Mouse (Mus musculus) embryonic facial prominence, embryonic 13.5 days (tissue): ENCODE data around the gene Cyb561d2. TPM values are rescaled to one million over a fixed set of nuclear protein-coding genes. Genes with fewer than 3 reads are reported as not detected.

Experiments used
- ATAC-seq: fragments of 200-750 bp; cut with Nextera tagmentation; 2 replicates; pipeline ENCODE4 v1.8.0; 2017; ENCODE audit warnings: low read depth; ENCODE audit not compliant: insufficient number of reproducible peaks, insufficient read depth, low FRiP score, low TSS enrichment
- H3K27ac ChIP-seq: fragments of 300-500 bp; sonication (generic); 2 replicates; pipeline ENCODE4 v1.5.1; 2015; ENCODE audit warnings: moderate library complexity, mild to moderate bottlenecking, inconsistent platforms
- H3K27me3 ChIP-seq: fragments of 300-500 bp; sonication (generic); 2 replicates; pipeline ENCODE4 v1.6.1; 2015; ENCODE audit warnings: mild to moderate bottlenecking, inconsistent platforms
- H3K36me3 ChIP-seq: fragments of 300-500 bp; sonication (generic); 2 replicates; pipeline ENCODE4 v1.6.1; 2015; ENCODE audit warnings: mild to moderate bottlenecking, inconsistent platforms
- H3K4me1 ChIP-seq: fragments of 300-500 bp; sonication (generic); 2 replicates; pipeline ENCODE4 v1.6.1; 2015; ENCODE audit warnings: inconsistent platforms
- H3K4me2 ChIP-seq: fragments of 300-500 bp; sonication (generic); 2 replicates; pipeline ENCODE4 v1.6.1; 2015; ENCODE audit warnings: moderate library complexity, mild to moderate bottlenecking, inconsistent platforms
- H3K4me3 ChIP-seq: fragments of 300-500 bp; sonication (generic); 2 replicates; pipeline ENCODE4 v1.5.1; 2015; ENCODE audit warnings: mild to moderate bottlenecking, inconsistent platforms
- H3K9ac ChIP-seq: fragments of 300-500 bp; sonication (generic); 2 replicates; pipeline ENCODE4 v1.6.1; 2015; ENCODE audit warnings: mild to moderate bottlenecking, inconsistent platforms
- H3K9me3 ChIP-seq: fragments of 300-500 bp; sonication (generic); 2 replicates; pipeline ENCODE4 v1.6.1; 2016; ENCODE audit warnings: inconsistent platforms
- WGBS: fragments of 180-500 bp; shearing (Covaris S2); methylation state at CpG from one replicate; pipeline ENCODE4 v1.1.7; 2015; ENCODE audit warnings: mixed read lengths; 5-methylcytosine and 5-hydroxymethylcytosine counted together
- polyA plus RNA-seq: library from polyadenylated mRNA; unstranded; fragments of >200 nt; fragmentation: Nextera tagmentation; extraction: Ambion mirVana; gene quantifications from 2 replicates; pipeline ENCODE4 v1.2.1, GENCODE M21; 2015

Cyb561d2 gene
- polyA plus RNA-seq, 1 experiment from 2014 or later = 26.1 TPM

DNA sequence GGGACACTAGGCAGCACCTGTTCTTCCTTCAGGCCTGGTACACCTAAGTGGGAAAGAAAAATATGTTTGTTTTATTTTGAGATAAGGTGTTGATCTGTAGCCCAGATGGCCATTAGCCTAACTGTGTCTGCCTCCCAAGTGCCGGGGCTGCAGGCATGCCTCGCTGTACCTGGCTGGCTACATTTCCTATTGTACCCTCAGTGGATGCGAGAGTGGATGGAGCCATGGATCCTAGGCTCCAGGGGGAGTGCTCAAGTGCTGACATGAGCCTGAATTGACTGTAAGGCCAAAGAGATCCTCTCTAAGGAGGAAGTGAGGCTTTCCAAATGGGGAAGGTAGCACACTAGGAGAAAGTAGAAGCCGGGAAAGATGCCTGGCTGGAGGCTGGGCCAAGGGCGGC lies 6.0 kb upstream of the Cyb561d2 start:
- no peak for ATAC-seq
- H3K4me2 ChIP-seq = peak overlapping the region; percentile 56; the same call in 1 of the 2 replicates
- no peak overlapping the region for H3K4me3 ChIP-seq
- 0 out of 2 replicates have a peak, but pooled peaks cover 7% of the 10 kb centered on the region for H3K27me3 ChIP-seq
- no peak overlapping the region for H3K27ac ChIP-seq
- no peak overlapping the region for H3K9ac ChIP-seq
- H3K4me1 ChIP-seq = peaks cover 55% of the 10 kb centered on the region
- 78% methylated on average over 5 of the region's 5 CpGs for WGBS
- no peaks in the 10 kb centered on the region for H3K9me3 ChIP-seq
- H3K36me3 ChIP-seq = peaks cover 21% of the 10 kb centered on the region

DNA sequence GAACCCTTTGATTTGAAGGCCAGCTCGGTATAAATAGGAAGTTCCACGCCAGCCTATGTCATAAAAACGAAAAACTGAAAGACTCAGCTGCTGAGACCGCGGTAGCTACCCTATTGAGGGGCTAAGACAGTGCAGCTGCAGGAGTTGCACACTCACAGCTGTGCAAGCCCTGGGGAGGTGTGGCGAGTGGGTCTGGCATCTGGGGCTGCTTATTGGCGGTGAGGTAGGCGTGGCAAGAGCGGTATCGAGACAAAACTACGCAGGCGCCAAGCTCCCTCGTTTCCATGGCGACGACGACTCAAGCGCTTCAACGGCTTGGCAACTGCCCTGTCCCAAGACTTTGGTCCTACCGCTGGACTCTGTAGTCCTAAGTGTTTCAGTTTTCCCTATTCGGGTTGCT lies 5.0 kb upstream of the Cyb561d2 start, which contains the start of gene Zmynd10:
Gene Zmynd10, plus strand, starts transcription at position 273 of the 400 bp plus-strand sequence.
- peak within 1 kb of the TSS; percentile 26 for H3K4me3 ChIP-seq
- H3K4me1 ChIP-seq = peaks cover 53% of the 10 kb centered on the region

DNA sequence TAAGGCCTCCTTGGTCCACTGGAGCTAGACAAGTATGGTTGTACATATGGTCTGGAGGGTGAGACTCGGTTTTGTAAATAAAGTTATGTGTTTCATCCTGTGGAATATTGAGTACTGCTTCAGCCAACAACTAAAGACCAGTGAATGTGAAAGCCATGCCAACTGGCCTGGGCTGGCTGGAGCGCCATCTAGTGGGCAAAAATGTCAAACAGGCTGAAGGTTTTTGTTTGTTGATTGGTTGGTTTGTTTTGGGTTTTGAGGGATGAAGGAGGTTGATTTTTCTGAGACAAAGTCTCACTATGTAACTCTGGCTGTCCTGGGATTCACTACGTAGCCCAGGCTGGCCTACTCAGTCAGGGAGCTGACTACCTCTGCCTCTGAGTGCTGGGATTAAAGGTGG lies 3.6 kb upstream of the Cyb561d2 start:
- no peak overlapping the region for H3K9ac ChIP-seq
- no peak for ATAC-seq
- no peak overlapping the region for H3K4me2 ChIP-seq
- no peaks in the 10 kb centered on the region for H3K9me3 ChIP-seq
- no peak overlapping the region for H3K27ac ChIP-seq
- peaks cover 21% of the 10 kb centered on the region for H3K36me3 ChIP-seq
- WGBS = 9% methylated on average over 3 of the region's 3 CpGs
- H3K27me3 ChIP-seq = 0 out of 2 replicates have a peak, but pooled peaks cover 5% of the 10 kb centered on the region
- peaks cover 48% of the 10 kb centered on the region for H3K4me1 ChIP-seq
- H3K4me3 ChIP-seq = no peak overlapping the region

More for the DNA sequence above, 5.0 kb upstream of the Cyb561d2 start, which contains the start of gene Zmynd10:
- Histone ChIP-seq H3K9me3 (no peaks in the 10 kb centered on the region), H3K27me3 (0 out of 2 replicates have a peak, but pooled peaks cover 7% of the 10 kb centered on the region), H3K36me3 (peaks cover 21% of the 10 kb centered on the region), H3K27ac (peak within 1 kb of the TSS; percentile 69), H3K4me2 (peak within 1 kb of the TSS; percentile 56), H3K9ac (peak within 1 kb of the TSS; percentile 54)
- WGBS = 3% methylated on average over 20 of the region's 20 CpGs
- peak; percentile 66 for ATAC-seq

DNA sequence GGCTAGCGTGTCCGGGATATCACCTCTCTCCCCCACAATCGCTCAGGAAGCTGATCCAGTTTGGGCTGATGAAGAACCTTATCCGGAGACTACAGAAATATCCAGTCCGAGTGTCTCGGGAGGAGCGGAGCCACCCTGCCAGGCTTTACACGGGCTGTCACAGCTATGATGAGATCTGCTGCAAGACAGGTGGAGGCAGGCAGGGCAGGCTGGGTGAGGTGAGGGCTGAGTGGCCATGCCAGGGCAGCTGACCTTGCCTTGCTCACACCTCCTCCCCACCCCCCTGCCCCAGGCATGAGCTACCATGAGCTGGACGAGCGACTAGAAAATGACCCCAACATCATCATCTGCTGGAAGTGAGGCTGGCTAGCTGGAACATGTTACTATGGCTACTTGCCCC lies 3.2 kb upstream of the Cyb561d2 start:
- ATAC-seq = no peak
- WGBS = 84% methylated on average over 10 of the region's 10 CpGs
- 0 out of 2 replicates have a peak, but pooled peaks cover under 1% of the 10 kb centered on the region for H3K27me3 ChIP-seq
- peaks cover 21% of the 10 kb centered on the region for H3K36me3 ChIP-seq
- H3K9me3 ChIP-seq = no peaks in the 10 kb centered on the region
- H3K4me3 ChIP-seq = no peak overlapping the region
- H3K4me2 ChIP-seq = no peak overlapping the region
- H3K27ac ChIP-seq = no peak overlapping the region
- 0 out of 2 replicates have a peak overlapping the region, but pooled peaks have one; percentile 8 for H3K9ac ChIP-seq
- H3K4me1 ChIP-seq = peaks cover 46% of the 10 kb centered on the region

DNA sequence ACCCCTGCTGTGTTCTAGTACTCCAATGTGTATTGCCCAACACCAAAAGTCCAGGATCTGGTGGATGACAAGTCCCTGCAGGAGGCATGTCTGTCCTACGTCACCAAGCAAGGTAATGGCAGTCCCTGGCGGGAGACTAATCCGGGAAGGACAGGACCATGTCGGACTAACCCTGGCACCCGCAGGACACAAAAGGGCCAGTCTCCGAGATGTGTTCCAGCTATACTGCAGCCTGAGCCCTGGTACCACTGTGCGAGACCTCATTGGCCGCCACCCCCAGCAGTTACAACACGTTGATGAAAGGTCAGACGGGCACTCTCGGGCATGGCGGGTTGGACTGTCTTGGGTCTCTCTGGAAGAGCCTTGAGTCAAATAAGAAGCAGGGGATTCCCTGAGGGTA lies 2.7 kb upstream of the Cyb561d2 start:
- no peak overlapping the region for H3K27ac ChIP-seq
- H3K36me3 ChIP-seq = peaks cover 26% of the 10 kb centered on the region
- H3K4me3 ChIP-seq = no peak overlapping the region
- WGBS = 92% methylated on average over 12 of the region's 12 CpGs
- H3K27me3 ChIP-seq = no peaks in the 10 kb centered on the region
- peaks cover 46% of the 10 kb centered on the region for H3K4me1 ChIP-seq
- H3K9ac ChIP-seq = no peak overlapping the region
- ATAC-seq = no peak
- H3K9me3 ChIP-seq = no peaks in the 10 kb centered on the region
- H3K4me2 ChIP-seq = no peak overlapping the region

DNA sequence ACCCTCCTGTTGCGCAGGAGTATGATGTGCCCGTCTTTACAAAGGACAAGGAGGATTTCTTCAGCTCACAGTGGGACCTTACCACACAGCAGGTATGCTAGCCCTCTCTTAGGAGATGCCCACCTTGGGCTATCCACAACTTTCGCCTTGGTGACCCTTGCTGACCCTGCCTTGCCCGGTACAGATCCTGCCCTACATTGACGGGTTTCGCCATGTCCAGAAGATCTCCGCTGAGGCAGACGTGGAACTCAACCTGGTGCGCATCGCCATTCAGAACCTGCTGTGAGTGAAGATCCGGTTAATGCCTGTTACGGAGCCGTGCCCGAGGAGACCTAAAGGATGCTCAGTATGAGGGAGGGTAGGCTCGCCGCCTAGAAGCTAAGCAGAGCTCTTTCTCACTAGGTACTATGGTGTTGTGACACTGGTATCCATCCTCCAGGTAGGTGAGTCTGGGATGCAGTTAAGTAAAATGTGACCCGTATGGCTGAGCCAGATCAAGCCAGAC lies 2.3 kb upstream of the Cyb561d2 start:
- no peak overlapping the region for H3K27ac ChIP-seq
- no peak overlapping the region for H3K4me2 ChIP-seq
- no peak overlapping the region for H3K4me3 ChIP-seq
- peaks cover 46% of the 10 kb centered on the region for H3K4me1 ChIP-seq
- no peak overlapping the region for H3K9ac ChIP-seq
- WGBS = 95% methylated on average over 17 of the region's 17 CpGs
- peaks cover 31% of the 10 kb centered on the region for H3K36me3 ChIP-seq
- ATAC-seq = no peak
- H3K9me3 ChIP-seq = no peaks in the 10 kb centered on the region
- H3K27me3 ChIP-seq = no peaks in the 10 kb centered on the region

DNA sequence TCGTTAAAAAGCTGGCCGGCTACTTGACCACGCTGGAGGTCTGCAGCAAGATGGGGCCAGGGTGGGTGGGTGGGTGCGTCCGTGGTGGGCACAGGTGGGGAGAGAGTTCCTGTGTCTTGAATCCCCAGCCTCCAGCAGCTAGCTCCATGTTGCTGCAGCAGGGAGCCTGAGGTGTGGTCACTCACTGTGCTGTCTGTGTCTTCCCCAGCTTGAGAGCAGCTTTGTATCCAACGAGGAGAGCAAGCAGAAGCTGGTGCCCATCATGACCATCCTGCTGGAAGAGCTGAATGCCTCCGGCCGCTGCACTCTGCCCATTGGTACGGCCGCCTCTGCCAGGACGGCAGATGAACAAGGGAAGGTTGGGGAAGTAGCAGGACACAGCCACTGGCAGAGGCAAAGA lies 1.3 kb upstream of the Cyb561d2 start:
- Histone ChIP-seq H3K9me3 (no peaks in the 10 kb centered on the region), H3K27me3 (no peaks in the 10 kb centered on the region), H3K36me3 (peaks cover 40% of the 10 kb centered on the region), H3K27ac (no peak overlapping the region), H3K9ac (no peak overlapping the region), H3K4me3 (0 out of 2 replicates have a peak overlapping the region, but pooled peaks have one; percentile 69), H3K4me2 (peak overlapping the region; percentile 79), H3K4me1 (peaks cover 46% of the 10 kb centered on the region)
- no peak for ATAC-seq
- WGBS = 86% methylated on average over 11 of the region's 11 CpGs

DNA sequence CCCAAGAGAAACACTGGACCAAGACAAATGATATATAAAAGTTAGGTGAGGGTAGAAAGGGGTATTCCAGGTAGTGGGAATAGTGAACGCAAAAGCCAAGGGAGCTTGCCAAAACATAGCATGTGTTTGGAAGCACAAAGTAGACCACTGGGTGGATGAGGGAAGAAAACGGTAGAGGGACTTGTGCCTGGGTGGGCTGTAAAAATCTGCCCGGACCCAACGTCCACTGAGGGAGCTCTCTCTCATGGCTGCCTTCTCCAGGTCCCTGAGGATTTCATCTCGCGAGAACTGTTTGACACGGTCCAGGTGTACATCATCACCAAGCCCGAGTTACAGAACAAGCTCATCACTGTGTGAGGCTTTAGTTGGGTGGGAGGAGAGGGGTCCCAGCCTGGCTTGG lies 728 bp upstream of the Cyb561d2 start:
- H3K4me3 ChIP-seq = peak overlapping the region; percentile 69
- H3K4me2 ChIP-seq = peak overlapping the region; percentile 79
- H3K27me3 ChIP-seq = no peaks in the 10 kb centered on the region
- no peak for ATAC-seq
- H3K9ac ChIP-seq = peak overlapping the region; percentile 76
- no peaks in the 10 kb centered on the region for H3K9me3 ChIP-seq
- no peak overlapping the region for H3K27ac ChIP-seq
- 48% methylated on average over 8 of the region's 8 CpGs for WGBS
- peaks cover 46% of the 10 kb centered on the region for H3K36me3 ChIP-seq
- peaks cover 45% of the 10 kb centered on the region for H3K4me1 ChIP-seq

DNA sequence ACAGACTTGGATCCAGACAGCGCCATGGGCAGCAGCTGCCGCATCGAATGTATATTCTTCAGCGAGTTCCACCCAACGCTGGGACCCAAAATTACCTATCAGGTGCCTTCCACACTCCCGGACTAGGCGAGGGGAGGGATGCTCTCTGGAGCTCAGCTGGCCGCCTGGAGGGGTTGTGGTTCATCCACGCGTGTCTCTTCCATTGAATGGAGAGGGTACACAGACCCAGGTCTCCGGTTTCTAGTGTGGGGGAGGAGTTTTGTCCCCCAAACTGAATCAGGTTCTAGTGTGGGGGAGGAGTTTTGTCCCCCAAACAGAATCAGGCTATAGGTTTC lies 326 bp upstream of the Cyb561d2 start:
- ATAC-seq = no peak
- Histone ChIP-seq H3K36me3 (peaks cover 50% of the 10 kb centered on the region), H3K27me3 (no peaks in the 10 kb centered on the region), H3K27ac (0 out of 2 replicates have a peak overlapping the region, but pooled peaks have one; percentile 39), H3K4me3 (peak overlapping the region; percentile 69), H3K4me2 (peak overlapping the region; percentile 79), H3K9ac (peak overlapping the region; percentile 76), H3K9me3 (no peaks in the 10 kb centered on the region), H3K4me1 (peaks cover 45% of the 10 kb centered on the region)
- WGBS = 1% methylated on average over 11 of the region's 11 CpGs

DNA sequence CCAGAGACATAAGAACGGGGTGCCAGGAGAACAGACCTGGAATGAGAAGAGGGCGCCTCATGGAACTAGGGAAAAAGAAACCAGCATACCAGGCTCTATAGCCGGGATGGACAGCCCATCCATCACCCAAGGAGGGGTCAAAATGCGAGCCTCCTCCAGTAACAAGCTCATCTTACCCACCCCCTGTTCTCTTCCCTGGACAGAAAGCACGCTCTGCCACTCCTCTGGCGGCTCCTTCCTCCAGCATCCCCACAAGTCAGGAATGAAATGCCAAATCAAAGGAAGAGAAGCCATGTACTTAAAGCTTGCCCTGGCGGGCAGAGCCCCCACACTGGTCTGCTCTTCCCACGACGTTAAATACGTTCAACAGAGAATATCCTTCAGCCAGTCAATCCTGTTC lies 988 bp downstream of the Cyb561d2 start:
- H3K9ac ChIP-seq = peak overlapping the region; percentile 70
- whole genome bisulfite sequencing = 39% methylated on average over 10 of the region's 10 CpGs

DNA sequence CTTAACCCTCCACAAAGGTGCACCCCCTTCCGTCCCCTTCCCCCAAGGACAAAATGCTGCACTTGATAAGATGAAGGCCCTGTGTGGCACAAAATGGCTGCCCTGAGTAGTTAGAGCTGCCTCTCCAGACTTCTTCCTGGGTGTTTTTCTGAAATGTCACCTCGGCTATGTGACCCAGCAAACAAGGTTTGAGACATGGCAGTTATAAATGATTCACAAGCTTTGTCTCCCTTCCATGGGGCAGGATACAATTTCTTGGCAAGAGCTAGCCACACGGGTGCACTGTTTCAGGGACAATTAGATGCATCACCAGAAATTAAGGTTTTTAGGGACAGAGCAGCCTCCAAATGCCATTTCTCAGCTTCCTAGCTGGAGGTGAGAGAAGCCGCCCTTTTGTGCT lies 1.6 kb downstream of the Cyb561d2 start:
- H3K4me1 ChIP-seq = peaks cover 47% of the 10 kb centered on the region
- no peaks in the 10 kb centered on the region for H3K9me3 ChIP-seq
- peak overlapping the region; percentile 79 for H3K4me2 ChIP-seq
- no peaks in the 10 kb centered on the region for H3K27me3 ChIP-seq
- peaks cover 56% of the 10 kb centered on the region for H3K36me3 ChIP-seq
- peak overlapping the region; percentile 70 for H3K9ac ChIP-seq
- no peak overlapping the region for H3K4me3 ChIP-seq
- H3K27ac ChIP-seq = no peak overlapping the region
- WGBS = 77% methylated on average over 4 of the region's 4 CpGs
- ATAC-seq = no peak

More for the DNA sequence above, 988 bp downstream of the Cyb561d2 start:
- H3K4me2 ChIP-seq = peak overlapping the region; percentile 79
- no peaks in the 10 kb centered on the region for H3K9me3 ChIP-seq
- ATAC-seq = no peak
- H3K4me1 ChIP-seq = peaks cover 45% of the 10 kb centered on the region
- H3K4me3 ChIP-seq = peak overlapping the region; percentile 69
- no peaks in the 10 kb centered on the region for H3K27me3 ChIP-seq
- H3K27ac ChIP-seq = 0 out of 2 replicates have a peak overlapping the region, but pooled peaks have one; percentile 39
- H3K36me3 ChIP-seq = peaks cover 57% of the 10 kb centered on the region

DNA sequence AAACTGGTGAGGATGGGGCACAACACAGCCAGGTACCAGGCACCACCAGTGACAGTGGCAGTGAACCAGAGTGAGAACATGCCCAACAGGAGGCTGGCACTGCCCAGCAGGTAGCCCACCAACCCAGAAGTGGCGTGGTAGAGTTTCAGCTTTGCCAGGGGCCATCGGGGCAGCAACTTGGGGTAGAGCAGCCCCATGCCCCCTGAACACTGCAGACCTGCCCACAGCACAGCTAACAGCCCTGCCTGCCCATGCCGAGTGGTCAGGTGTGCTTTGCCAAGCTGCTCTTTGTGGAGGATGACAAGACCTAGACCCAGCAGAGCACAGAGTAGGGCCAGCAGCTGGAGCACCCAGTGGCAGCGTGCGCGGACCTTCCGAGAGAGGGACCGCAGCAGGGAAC lies 2.1 kb downstream of the Cyb561d2 start:
- peaks cover 48% of the 10 kb centered on the region for H3K4me1 ChIP-seq
- no peaks in the 10 kb centered on the region for H3K9me3 ChIP-seq
- H3K27ac ChIP-seq = no peak overlapping the region
- peaks cover 51% of the 10 kb centered on the region for H3K36me3 ChIP-seq
- ATAC-seq = no peak
- H3K4me3 ChIP-seq = no peak overlapping the region
- WGBS = 93% methylated on average over 8 of the region's 8 CpGs
- H3K4me2 ChIP-seq = no peak overlapping the region
- no peaks in the 10 kb centered on the region for H3K27me3 ChIP-seq
- no peak overlapping the region for H3K9ac ChIP-seq
